Mouse (Mus musculus) testis, postnatal 14 days (tissue): Measurements from ENCODE around the gene Serpinh1.

ENCODE experiments used
- DNase-seq: peaks from one replicate; pipeline ENCODE4 v3.0.0; 2021; ENCODE audit warnings: low spot score

Serpinh1 gene

GRCm38 (mm10) chr7:99352526-99353400, at the start of gene Serpinh1:
Gene Serpinh1, minus strand, starts transcription at chr7:99353239.
- peak; percentile 80 for DNase-seq

GRCm38 (mm10) chr7:99402477-99402876, 49.4 kb upstream of the Serpinh1 start:
- no peak for DNase-seq

- no peak for DNase-seq
These were observed 48.3 kb upstream of the Serpinh1 start for GRCm38 (mm10) chr7:99401373-99401772.

- no peak for DNase-seq
These were observed 44.1 kb upstream of the Serpinh1 start for GRCm38 (mm10) chr7:99396994-99397659.

GRCm38 (mm10) chr7:99395908-99396616, 43.0 kb upstream of the Serpinh1 start:
- no peak for DNase-seq

GRCm38 (mm10) chr7:99395385-99395784, 42.3 kb upstream of the Serpinh1 start:
- DNase-seq, result no peak

- no peak for DNase-seq
These were observed 40.8 kb upstream of the Serpinh1 start for GRCm38 (mm10) chr7:99393711-99394325.

GRCm38 (mm10) chr7:99392696-99393095, 39.7 kb upstream of the Serpinh1 start:
- DNase-seq, result no peak

GRCm38 (mm10) chr7:99390559-99390958, 37.5 kb upstream of the Serpinh1 start:
- no peak for DNase-seq

GRCm38 (mm10) chr7:99387356-99387755, 34.3 kb upstream of the Serpinh1 start:
- DNase-seq, result no peak

- no peak for DNase-seq
These were observed 33.8 kb upstream of the Serpinh1 start for GRCm38 (mm10) chr7:99386811-99387210.

GRCm38 (mm10) chr7:99386030-99386429, 33.0 kb upstream of the Serpinh1 start:
- DNase-seq, result no peak

- no peak for DNase-seq
These were observed 31.1 kb upstream of the Serpinh1 start for GRCm38 (mm10) chr7:99384101-99384611.

- no peak for DNase-seq
These were observed 30.2 kb upstream of the Serpinh1 start for GRCm38 (mm10) chr7:99383246-99383645.

- DNase-seq, result no peak
These were observed 29.3 kb upstream of the Serpinh1 start for GRCm38 (mm10) chr7:99382088-99383000.

- peak; percentile 95 for DNase-seq
These were observed 28.4 kb upstream of the Serpinh1 start, which contains the start of gene Gdpd5 for GRCm38 (mm10) chr7:99381214-99382087. Gene Gdpd5, plus strand, starts transcription at chr7:99381414.

- no peak for DNase-seq
These were observed 27.6 kb upstream of the Serpinh1 start for GRCm38 (mm10) chr7:99380491-99381213.

GRCm38 (mm10) chr7:99378870-99379269, 25.8 kb upstream of the Serpinh1 start:
- DNase-seq, result no peak

- DNase-seq, result no peak
These were observed 22.4 kb upstream of the Serpinh1 start for GRCm38 (mm10) chr7:99375455-99375854.
